Mouse (Mus musculus) megakaryocyte progenitor cell, adult 5-6 weeks (primary cell): ENCODE measurements at regions not wholly inside any gene's neighbourhood (a gene's known extent, or its start where the extent isn't known, plus 50 kb on each side); places are given as distances from the start of the nearest gene placed in this dataset.

Experiments used
- ATAC-seq: replicated peaks from 2 replicates; pipeline ENCODE4 v1.8.0; 2016; ENCODE audit warnings: mild to moderate bottlenecking, moderate TSS enrichment, inconsistent platforms; ENCODE audit not compliant: poor library complexity

GRCm38 (mm10) chr9:61129186-61129585 is 243.0 kb upstream of the Tle3 start:
- ATAC-seq: no peak

DNA sequence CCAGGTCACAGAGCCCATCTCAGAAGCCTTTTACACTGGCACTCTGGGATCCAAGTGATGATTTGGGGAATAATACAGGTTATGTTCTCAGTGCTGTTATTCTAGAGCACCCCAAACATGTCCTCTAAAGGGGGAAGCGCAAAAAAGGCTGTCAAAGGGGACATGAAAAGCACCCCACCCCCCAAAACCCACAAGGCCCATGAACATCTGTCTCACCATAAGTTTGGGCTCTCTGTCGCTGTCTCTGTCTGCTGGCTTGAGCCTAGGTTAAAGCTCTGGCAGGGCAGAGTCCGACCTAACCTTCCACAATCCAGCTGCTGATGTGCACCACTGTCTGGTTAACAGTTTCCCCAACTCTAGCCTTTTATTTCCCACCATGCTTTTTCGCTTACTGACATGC is 241.3 kb upstream of the Tle3 start:
- ATAC-seq: no peak

- no peak for ATAC-seq
These were observed 236.8 kb upstream of the Tle3 start for GRCm38 (mm10) chr9:61135263-61135882.

DNA sequence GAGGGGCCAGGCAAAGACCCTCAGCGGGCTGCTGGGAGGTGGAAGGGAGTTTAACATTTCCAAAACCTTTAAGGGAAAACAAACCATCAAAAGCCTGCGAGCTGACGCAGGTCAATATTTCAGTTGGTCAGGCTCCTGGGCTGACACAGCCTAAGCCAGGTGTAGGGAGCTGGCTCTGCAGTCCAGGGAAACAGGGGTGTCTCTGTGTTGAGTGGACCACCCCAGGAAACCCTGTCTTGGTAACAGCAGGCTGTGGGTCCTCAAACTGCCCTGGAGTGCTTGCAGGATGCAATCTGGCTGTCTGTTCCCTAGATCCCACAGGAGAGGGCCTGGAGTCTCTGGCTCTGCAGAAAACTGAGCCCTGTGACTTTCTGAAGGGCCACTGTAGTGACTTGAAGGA is 236.2 kb upstream of the Tle3 start:
- no peak for ATAC-seq

DNA sequence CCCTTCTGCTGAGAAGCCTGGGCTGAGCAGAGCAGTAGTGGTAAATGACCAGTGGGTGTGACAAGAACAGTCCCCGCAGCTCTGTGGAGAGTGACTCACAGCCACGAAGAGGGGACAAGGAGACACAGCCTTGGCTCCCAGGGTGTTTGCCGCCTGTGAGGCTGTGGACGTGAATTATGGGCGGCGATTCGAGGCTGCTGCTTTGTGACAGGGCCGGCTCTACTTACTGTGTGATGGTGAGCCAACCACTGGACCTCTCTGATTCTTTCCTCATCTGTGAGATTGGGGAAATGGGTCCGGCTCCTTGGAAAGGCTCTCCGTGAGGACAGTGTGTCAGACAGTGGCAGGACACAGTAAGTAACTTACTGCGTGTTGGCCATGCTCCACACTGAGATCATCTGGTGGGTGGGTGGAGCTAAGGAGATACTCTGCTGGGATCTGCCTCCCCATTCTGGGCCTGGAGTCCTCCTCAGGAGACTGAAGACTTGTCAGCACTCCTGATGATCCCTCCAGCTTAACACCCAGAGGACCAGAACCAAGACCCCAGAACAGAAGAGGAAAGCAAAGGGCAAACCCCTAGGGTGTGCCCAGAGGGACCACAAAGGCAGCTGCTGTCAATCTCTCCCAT is 233.3 kb upstream of the Tle3 start:
- ATAC-seq: no peak

GRCm38 (mm10) chr9:61143101-61143500 is 229.1 kb upstream of the Tle3 start:
- no peak for ATAC-seq

- ATAC-seq: no peak
These were observed 227.4 kb upstream of the Tle3 start for GRCm38 (mm10) chr9:61144685-61145318.

GRCm38 (mm10) chr9:61145738-61146137 is 226.4 kb upstream of the Tle3 start:
- ATAC-seq: no peak

DNA sequence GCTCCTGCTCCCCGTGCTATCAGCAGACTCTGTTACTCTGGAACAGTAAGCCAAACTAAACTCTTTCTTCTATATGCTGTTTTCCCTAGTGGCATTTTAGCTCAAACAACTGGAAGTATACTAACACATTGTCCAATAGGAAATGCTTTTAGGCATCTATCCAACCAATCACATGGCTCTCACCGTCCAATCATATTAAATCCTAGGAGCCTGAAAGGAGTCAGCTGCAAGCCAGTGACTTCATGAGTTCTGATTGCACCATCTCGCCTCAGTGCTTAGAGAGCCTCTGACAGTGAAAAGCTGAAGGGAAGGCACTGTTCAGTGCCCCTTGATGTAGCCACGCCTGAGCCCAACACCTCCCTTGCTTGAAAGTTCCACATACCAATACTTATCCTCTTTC is 221.0 kb upstream of the Tle3 start:
- ATAC-seq: no peak

GRCm38 (mm10) chr9:61151901-61152337 is 220.2 kb upstream of the Tle3 start:
- no peak for ATAC-seq

- no peak for ATAC-seq
These were observed 217.4 kb upstream of the Tle3 start for GRCm38 (mm10) chr9:61154721-61155120.

- no peak for ATAC-seq
These were observed 216.3 kb upstream of the Tle3 start for GRCm38 (mm10) chr9:61155851-61156250.

GRCm38 (mm10) chr9:61158192-61158770 is 213.9 kb upstream of the Tle3 start:
- ATAC-seq: no peak

DNA sequence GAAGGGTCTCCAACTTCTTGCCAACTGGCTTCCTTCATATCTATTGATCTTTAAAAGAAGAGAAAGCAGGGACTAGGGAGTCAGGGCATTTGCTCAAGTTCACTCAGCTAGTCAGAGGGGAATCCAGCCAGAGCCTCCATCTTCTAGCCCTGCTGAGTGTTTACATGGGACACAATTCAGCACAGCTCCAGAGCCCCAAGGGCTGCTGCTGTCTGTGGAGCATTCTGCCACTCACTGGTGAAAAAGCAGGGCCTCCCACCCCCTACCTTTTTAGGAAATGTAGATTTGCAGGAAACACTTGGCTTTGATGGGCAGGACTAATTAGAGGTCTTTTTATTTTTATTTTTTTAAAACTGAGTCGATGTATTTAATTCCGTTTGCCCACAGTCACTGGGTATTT is 213.0 kb upstream of the Tle3 start:
- ATAC-seq: no peak

- no peak for ATAC-seq
These were observed 212.6 kb upstream of the Tle3 start for GRCm38 (mm10) chr9:61159616-61160015.

DNA sequence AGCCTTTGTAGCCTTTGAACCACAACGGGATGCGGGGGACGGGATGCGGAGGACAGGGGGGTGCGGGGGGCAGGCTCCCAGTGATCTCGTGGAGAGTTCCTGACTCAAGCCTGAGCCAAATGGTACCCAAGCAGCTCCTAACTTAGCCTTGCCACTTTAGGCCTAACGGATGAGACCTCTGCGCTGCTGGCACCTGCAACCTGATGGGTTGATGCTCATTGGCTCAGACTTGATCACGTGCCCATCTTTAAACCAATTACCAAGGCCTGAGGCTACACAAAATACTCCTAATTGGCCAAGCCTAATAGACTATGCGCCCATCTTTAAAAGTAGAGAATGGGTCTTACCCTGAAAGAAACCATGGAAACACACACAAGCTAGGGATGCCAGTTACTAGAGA is 209.3 kb upstream of the Tle3 start:
- no peak for ATAC-seq

DNA sequence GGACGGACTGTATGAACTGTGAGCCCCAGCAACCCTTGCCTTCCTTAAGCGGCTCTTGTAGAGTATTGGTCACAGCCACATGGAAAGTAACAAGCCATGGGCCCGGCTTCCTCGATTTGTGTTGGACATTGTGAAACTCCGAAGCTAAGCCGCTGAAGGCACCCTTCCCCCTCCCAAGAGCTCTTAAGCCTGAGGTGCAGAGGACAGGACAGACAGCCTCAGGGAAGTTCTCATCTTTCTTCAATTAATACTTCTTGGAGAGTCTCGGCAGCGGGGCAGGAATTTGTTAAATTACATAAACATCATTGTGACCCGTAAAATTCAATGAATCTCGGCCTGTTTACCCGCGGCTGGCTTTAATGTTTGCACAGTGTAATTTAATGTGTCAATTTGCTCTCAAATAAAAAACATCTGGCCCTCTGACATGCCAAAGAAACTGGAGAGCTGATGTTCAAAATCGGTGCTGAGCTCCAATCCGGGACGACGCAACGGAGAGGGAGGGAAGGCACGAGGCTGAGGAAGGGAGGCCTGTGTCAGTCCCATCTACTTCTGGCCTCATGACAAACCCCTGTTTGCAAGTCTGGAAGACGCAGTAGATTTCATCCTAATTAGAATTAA is 208.4 kb upstream of the Tle3 start:
- peak; percentile 46; the same call in 1 of the 2 replicates for ATAC-seq

- no peak for ATAC-seq
These were observed 207.5 kb upstream of the Tle3 start for GRCm38 (mm10) chr9:61164501-61165251.

DNA sequence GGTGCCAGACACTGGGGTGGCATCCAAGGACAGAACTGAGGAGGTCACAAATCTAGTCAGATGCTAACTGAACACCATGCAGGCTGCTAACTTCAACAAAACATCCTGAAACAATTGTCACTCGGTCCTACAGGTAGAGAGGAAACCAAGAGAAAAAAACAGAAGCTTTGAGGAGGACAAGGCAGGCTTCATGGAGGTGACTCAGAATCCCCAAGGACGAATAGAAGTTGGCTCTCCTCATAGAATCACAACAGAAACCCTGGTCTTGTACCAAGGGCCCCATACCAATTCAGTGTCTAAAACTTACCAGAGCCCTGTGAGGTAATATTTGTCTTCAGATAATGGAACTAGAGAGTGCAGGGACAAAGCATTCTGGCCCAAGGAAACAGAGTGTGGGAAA is 206.1 kb upstream of the Tle3 start:
- ATAC-seq: no peak

- ATAC-seq: no peak
These were observed 204.9 kb upstream of the Tle3 start for GRCm38 (mm10) chr9:61167097-61167842.
